Mouse (Mus musculus): ENCODE results near the gene C1s2. TPM values are rescaled to one million over a fixed set of nuclear protein-coding genes. Genes with fewer than 3 reads are reported as not detected.
"Not testable (repeated sequence)": the region's sequence is repeated elsewhere in the genome, so short reads cannot be mapped to it uniquely, and the experiment has no call there.

Gene C1s2
- polyA plus RNA-seq, 2 experiments from 2014 or later: not detected

GRCm38 (mm10) chr6:124636858-124637460 lies 1.1 kb upstream of the C1s2 start:
- ATAC-seq: not testable (repeated sequence)

DNA sequence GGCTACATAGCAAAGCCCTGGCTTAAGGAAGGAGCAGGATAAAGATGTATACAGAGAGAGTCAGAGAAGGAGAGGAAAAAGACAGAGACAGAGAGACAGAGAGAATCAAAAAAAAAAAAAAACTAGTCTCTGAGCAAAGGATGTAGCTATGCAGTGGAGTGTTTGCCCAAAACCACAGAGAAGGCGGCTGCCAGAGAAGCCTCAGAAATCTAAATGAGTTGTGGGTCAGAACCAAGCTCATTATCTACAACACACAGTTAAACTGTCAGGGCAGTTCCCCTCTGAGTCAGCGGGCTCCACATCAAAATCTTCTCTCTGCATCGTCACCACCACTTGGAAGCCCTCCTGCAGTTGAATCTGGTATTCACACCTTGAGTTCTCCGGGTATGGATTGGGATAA lies 5.1 kb downstream of the C1s2 start:
- ATAC-seq: no peak

DNA sequence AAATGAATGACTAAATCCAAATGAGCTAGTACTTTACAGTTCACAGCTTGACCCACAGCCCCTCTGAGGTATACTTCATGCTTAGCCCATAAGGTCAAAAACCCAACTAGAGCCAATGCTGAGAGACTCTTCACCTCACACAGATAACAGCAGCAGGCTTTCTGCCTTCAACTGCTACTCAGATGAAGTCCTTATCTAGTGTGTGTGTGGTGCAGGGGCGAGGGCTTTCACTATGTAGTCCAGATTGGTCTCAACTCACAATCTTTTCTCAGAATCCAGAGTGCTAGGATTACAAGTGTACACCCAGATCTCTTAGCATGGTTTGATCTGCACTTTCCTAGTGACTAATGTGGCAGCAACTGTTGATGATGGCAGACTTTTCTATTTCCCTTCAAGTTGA lies 9.7 kb downstream of the C1s2 start:
- not testable (repeated sequence) for ATAC-seq

DNA sequence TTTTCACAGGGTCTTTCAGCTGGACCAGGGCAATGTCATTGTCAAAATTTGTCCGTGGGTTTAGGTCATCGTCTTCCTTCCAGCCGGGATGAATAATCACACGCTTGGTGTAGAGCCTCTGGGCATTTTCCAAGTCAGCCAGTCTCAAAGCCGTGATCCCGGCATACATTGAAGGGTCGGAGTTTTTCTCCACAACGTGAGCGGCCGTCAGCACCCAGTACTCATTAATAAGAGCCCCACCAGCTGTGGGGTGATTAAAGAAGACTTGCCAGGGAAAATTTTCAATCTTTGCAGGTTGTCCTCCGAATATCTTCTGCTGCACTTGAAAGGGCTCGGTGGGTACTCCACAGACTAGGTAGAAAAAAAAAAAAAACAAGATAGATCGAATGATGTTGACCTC lies 10.3 kb downstream of the C1s2 start:
- no peak for ATAC-seq

GRCm38 (mm10) chr6:124602031-124602430 lies 33.9 kb downstream of the C1s2 start:
- no peak for ATAC-seq

GRCm38 (mm10) chr6:124593121-124593520 lies 42.8 kb downstream of the C1s2 start:
- ATAC-seq: no peak

DNA sequence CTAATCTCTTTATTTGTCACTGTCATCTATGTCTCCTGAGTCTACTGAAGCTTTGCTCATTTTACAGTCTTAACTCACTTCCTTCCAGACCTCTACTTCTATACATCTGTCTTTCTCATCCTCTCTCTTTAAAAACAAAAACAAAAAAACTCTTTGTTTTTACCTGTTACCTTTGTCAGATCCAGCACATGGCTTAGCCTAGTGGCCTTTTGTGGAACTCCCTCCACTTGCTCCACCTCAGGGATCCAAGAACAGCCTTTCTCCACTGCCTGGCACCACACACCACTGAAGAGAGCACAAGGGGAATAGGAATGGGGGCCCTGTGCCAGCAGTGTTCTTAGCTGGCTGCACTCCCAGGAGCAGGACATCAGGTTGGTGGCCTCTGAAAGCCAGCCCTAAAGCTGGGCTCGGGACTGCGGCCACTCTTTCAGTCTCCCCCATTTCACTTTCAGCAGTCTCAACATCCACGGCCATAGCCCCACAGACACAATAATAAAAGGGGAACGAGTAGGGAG lies 43.6 kb downstream of the C1s2 start:
- ATAC-seq: no peak

DNA sequence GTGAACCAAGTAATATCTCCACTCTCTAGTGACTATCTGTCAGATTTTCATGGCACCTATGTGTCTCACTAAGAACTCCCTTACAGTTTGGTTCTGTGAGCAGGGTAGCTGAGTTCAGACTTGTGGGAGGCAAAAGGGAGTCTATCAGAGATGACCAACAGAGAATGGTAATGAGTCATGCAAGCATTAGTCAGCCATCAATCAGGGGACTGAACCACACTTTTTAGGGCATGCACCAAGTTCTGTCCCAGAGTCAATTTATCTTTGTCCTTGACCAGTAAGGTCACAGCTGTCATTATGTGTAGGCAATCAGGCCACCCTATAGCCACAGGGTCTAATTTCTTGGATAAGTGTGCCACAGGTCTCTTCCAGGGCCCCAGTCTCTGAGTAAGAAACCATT lies 47.1 kb downstream of the C1s2 start:
- no peak for ATAC-seq

GRCm38 (mm10) chr6:124586266-124586665 lies 49.6 kb downstream of the C1s2 start:
- ATAC-seq: no peak

DNA sequence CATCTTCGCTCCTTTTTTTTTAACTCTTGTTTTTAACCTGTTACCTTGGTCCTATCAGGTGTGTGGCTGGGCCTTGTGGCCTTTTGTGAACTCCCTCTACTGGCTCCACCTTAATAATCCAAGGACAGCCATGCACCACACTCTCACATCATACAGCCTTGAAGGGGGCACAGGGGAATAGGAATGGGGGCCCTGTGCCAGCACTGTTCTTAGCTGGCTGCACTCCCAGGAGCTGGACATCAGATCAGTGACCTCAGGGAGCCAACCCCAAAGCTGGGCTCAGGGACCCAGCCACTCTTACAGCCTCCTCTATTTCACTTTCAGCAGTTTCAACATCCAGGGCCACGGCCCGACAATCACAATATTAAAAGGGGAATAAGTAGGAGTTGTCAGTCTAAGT lies 50.1 kb downstream of the C1s2 start:
- ATAC-seq: no peak

DNA sequence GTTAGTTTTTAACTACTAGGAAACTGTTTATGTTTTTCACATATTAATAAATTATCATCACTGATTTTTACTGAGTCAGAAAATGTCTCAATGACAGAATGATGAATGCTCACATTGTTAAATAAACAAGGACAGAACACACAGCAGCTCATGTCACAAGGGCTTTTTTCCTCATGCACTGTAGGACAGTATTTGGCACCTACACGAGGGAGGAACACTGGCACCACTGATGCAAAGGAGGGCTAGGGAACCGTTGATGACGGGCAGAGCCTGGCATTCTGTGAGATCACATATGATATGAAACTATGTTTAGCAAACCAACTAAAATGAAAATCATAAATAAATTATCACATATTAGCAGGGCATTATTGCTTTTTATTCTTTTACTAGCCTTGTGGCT lies 51.0 kb downstream of the C1s2 start:
- ATAC-seq: no peak

GRCm38 (mm10) chr6:124582231-124582630 lies 53.7 kb downstream of the C1s2 start:
- ATAC-seq: no peak

DNA sequence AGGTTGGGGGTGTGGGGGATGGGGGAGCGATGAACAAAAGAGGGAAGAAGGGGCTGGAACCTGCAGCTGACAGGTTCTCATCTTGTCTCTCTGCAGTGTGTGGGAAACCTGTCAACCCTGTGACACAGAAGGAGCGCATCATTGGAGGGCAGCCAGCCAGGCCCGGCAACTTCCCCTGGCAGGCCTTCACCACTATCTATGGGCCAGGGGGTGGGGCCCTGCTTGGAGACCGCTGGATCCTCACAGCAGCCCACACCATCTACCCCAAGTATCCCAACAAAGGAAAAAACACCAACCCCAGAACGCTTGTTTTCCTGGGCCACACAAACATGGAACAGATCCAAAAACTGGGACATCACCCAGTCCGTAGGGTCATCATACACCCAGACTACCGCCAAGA lies 55.7 kb downstream of the C1s2 start:
- not testable (repeated sequence) for ATAC-seq

- not testable (repeated sequence) for ATAC-seq
Measured at GRCm38 (mm10) chr6:124575155-124575678, 60.7 kb downstream of the C1s2 start.

Other genes with a start within 250 kb of the C1s2 start
- gene Pex5, start 221.0 kb downstream of the C1s2 start, polyA plus RNA-seq (2017; shearing (Covaris generic)): 10 to 100 TPM in 1 of 2 experiments, 1 to 10 TPM in 1; 6.9 to 11.6 TPM
- not detected for gene Clstn3, start 171.3 kb downstream of the C1s2 start, polyA plus RNA-seq (2017; shearing (Covaris generic))
- gene C1rl, start 143.0 kb downstream of the C1s2 start, polyA plus RNA-seq (2017; shearing (Covaris generic)): not detected
- under 1 TPM in 1 of 2 experiments, not detected in 1; 0.57 TPM for gene C1ra, start 123.7 kb downstream of the C1s2 start, polyA plus RNA-seq (2017; shearing (Covaris generic))
- not detected for gene C1s1, start 93.7 kb downstream of the C1s2 start, polyA plus RNA-seq (2017; shearing (Covaris generic))
- not detected for gene C1rb, start 65.8 kb downstream of the C1s2 start, polyA plus RNA-seq (2017; shearing (Covaris generic))
- gene Lpcat3, start 26.9 kb upstream of the C1s2 start, polyA plus RNA-seq (2017; shearing (Covaris generic)): 10 to 100 TPM; 24.3 to 25.9 TPM
- 100 to 1,000 TPM; 401 to 440 TPM for gene Emg1, start 76.1 kb upstream of the C1s2 start, polyA plus RNA-seq (2017; shearing (Covaris generic))
- gene Phb2, start 76.3 kb upstream of the C1s2 start, polyA plus RNA-seq (2017; shearing (Covaris generic)): 10 to 100 TPM; 72.2 to 87.3 TPM
- 100 to 1,000 TPM; 138 to 144 TPM for gene Ptpn6, start 102.6 kb upstream of the C1s2 start, polyA plus RNA-seq (2017; shearing (Covaris generic))
- gene Grcc10, start 105.3 kb upstream of the C1s2 start, polyA plus RNA-seq (2017; shearing (Covaris generic)): 100 to 1,000 TPM; 529 to 630 TPM
- gene Gm45234, start 119.9 kb upstream of the C1s2 start, polyA plus RNA-seq (2017; shearing (Covaris generic)): not detected
- gene Atn1, start 120.4 kb upstream of the C1s2 start, polyA plus RNA-seq (2017; shearing (Covaris generic)): 1 to 10 TPM; 3.3 to 5.7 TPM
- gene Eno2, start 133.6 kb upstream of the C1s2 start, polyA plus RNA-seq (2017; shearing (Covaris generic)): 1 to 10 TPM; 4.4 to 4.7 TPM
- under 1 TPM; 0.61 to 0.73 TPM for gene Lrrc23, start 143.6 kb upstream of the C1s2 start, polyA plus RNA-seq (2017; shearing (Covaris generic))
- gene Spsb2, start 172.6 kb upstream of the C1s2 start, polyA plus RNA-seq (2017; shearing (Covaris generic)): 1 to 10 TPM; 1.5 to 2.1 TPM
- gene Tpi1, start 178.2 kb upstream of the C1s2 start, polyA plus RNA-seq (2017; shearing (Covaris generic)): 10 to 100 TPM; 68.9 to 93.3 TPM
- gene Usp5, start 193.4 kb upstream of the C1s2 start, polyA plus RNA-seq (2017; shearing (Covaris generic)): 10 to 100 TPM; 58.3 to 86.0 TPM
- 10 to 100 TPM; 43.4 to 57.7 TPM for gene Cdca3, start 193.5 kb upstream of the C1s2 start, polyA plus RNA-seq (2017; shearing (Covaris generic))
- gene Gnb3, start 204.2 kb upstream of the C1s2 start, polyA plus RNA-seq (2017; shearing (Covaris generic)): under 1 TPM in 1 of 2 experiments, not detected in 1; 0.19 TPM
- gene P3h3, start 221.7 kb upstream of the C1s2 start, polyA plus RNA-seq (2017; shearing (Covaris generic)): not detected
- gene Gpr162, start 227.9 kb upstream of the C1s2 start, polyA plus RNA-seq (2017; shearing (Covaris generic)): under 1 TPM in 1 of 2 experiments, not detected in 1; 0.21 TPM